Mouse (Mus musculus) heart, embryonic 16.5 days (tissue): ENCODE measurements around the gene Tmem201. TPM values are rescaled to one million over a fixed set of nuclear protein-coding genes. Genes with fewer than 3 reads are reported as not detected.

Source experiments
- ATAC-seq: fragments of 200-750 bp; cut with Nextera tagmentation; replicated peaks from 2 replicates; pipeline ENCODE4 v1.8.0; 2017; ENCODE audit warnings: moderate number of reproducible peaks; ENCODE audit not compliant: insufficient read depth, low FRiP score; ENCODE audit errors: extremely low read depth
- H3K27ac ChIP-seq: fragments of 300-500 bp; sonication (generic); 2 replicates; pipeline ENCODE4 v1.5.1; 2014; ENCODE audit warnings: mild to moderate bottlenecking, low read length, control low read depth, moderate library complexity
- H3K27me3 ChIP-seq: fragments of 300-500 bp; sonication (generic); 2 replicates; pipeline ENCODE4 v1.6.1; 2014; ENCODE audit warnings: low read length, mixed read lengths; ENCODE audit not compliant: control insufficient read depth, insufficient read depth
- H3K36me3 ChIP-seq: fragments of 300-500 bp; sonication (generic); 2 replicates; pipeline ENCODE4 v1.6.1; 2014; ENCODE audit not compliant: control insufficient read depth, insufficient read depth
- H3K4me1 ChIP-seq: fragments of 300-500 bp; sonication (generic); 2 replicates; pipeline ENCODE4 v1.6.1; 2014; ENCODE audit warnings: low read length, mixed read lengths; ENCODE audit not compliant: control insufficient read depth, insufficient read depth
- H3K4me2 ChIP-seq: fragments of 300-500 bp; sonication (generic); 2 replicates; pipeline ENCODE4 v1.6.1; 2014; ENCODE audit warnings: low read depth, mild to moderate bottlenecking, control low read depth, low read length
- H3K4me3 ChIP-seq: fragments of 300-500 bp; sonication (generic); 2 replicates; pipeline ENCODE4 v1.5.1; 2014; ENCODE audit warnings: mild to moderate bottlenecking, control low read depth, low read length
- H3K9ac ChIP-seq: fragments of 300-500 bp; sonication (generic); 2 replicates; pipeline ENCODE4 v1.6.1; 2014; ENCODE audit warnings: low read length, control low read depth
- H3K9me3 ChIP-seq: fragments of 300-500 bp; sonication (generic); replicated peaks from 2 replicates; pipeline ENCODE4 v1.6.1; 2016; ENCODE audit warnings: low read length; ENCODE audit not compliant: control insufficient read depth
- WGBS: fragments of 180-500 bp; shearing (Covaris S2); extraction: QIAGEN DNeasy Blood & Tissue Kit; methylation state at CpG from one replicate; pipeline ENCODE4 v1.1.7; 2014; 5-methylcytosine and 5-hydroxymethylcytosine counted together
- polyA plus RNA-seq: library from polyadenylated mRNA; unstranded; fragments of >200 nt; fragmentation: Nextera tagmentation; extraction: Ambion mirVana; gene quantifications from 2 replicates; pipeline ENCODE4 v1.2.1, GENCODE M21; 2015

The Tmem201 gene
- polyA plus RNA-seq, 1 experiment from 2014 or later: 46.4 TPM

DNA sequence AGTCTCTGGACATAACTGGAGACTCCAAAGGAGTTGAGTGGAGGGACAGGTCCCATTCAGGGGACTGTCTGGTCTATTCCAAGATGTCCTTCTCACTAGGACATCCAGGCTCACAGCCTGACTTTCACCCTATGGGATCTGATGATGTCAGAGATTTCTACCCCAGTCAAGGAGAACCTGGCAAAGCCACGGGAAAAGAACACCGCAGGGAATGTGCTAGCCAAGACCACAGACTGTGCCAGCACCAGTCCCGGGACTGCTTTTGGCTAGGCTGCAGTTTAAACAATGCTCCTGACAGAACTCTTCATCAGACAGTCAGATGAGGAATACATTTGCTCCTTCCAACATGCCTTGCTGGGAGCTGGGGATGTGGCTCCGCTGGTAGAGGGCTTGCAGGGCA lies 37.9 kb downstream of the Tmem201 start:
- H3K9me3 ChIP-seq: no peaks in the 10 kb centered on the region
- H3K27me3 ChIP-seq: 0 out of 2 replicates have a peak, but pooled peaks cover 4% of the 10 kb centered on the region
- H3K27ac ChIP-seq: no peak overlapping the region
- H3K4me2 ChIP-seq: no peak overlapping the region
- H3K4me3 ChIP-seq: no peak overlapping the region
- WGBS: 76% methylated on average over 4 of the region's 4 CpGs
- H3K9ac ChIP-seq: no peak overlapping the region
- ATAC-seq: no peak
- 0 out of 2 replicates have a peak, but pooled peaks cover 16% of the 10 kb centered on the region for H3K4me1 ChIP-seq
- H3K36me3 ChIP-seq: no peaks in the 10 kb centered on the region

DNA sequence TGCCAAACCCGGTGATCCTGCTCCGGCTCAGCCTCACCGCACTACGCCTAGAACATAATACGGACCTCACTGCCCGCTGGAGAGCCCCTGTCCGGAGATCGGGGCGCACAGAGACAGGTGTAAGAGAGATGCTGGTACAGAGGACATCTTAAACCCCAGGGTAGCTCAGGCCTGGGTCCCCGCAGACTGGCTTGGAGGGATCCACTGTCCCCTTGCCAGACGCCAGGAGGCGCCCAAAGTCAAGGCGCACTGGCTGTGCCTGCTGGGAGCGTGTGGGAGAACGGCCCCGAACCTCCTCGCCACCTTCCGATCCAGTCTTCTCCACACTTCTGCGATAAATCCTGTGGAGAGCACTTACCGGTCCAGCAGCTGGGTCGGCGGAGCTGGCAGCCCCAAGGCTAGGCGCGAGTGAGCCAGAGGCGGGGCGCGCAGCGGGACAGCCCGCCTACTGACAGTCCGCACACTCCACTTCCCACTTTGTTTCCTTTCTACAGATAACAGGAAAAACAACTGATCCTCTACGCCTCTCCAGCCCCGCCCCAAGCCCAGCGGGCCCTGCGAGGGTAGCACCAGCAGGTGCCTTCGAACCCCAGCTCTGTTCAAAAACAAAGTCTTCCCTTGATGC lies 39.5 kb downstream of the Tmem201 start:
- peak overlapping the region; percentile 76 for H3K4me2 ChIP-seq
- no peaks in the 10 kb centered on the region for H3K36me3 ChIP-seq
- under 1% methylated on average over 35 of the region's 35 CpGs for WGBS
- H3K9ac ChIP-seq: peak overlapping the region; percentile 62
- peak overlapping the region; percentile 60 for H3K27ac ChIP-seq
- peak overlapping the region; percentile 51 for H3K4me3 ChIP-seq
- H3K27me3 ChIP-seq: 0 out of 2 replicates have a peak, but pooled peaks cover 4% of the 10 kb centered on the region
- ATAC-seq: peak; percentile 66
- 0 out of 2 replicates have a peak, but pooled peaks cover 16% of the 10 kb centered on the region for H3K4me1 ChIP-seq
- no peaks in the 10 kb centered on the region for H3K9me3 ChIP-seq

DNA sequence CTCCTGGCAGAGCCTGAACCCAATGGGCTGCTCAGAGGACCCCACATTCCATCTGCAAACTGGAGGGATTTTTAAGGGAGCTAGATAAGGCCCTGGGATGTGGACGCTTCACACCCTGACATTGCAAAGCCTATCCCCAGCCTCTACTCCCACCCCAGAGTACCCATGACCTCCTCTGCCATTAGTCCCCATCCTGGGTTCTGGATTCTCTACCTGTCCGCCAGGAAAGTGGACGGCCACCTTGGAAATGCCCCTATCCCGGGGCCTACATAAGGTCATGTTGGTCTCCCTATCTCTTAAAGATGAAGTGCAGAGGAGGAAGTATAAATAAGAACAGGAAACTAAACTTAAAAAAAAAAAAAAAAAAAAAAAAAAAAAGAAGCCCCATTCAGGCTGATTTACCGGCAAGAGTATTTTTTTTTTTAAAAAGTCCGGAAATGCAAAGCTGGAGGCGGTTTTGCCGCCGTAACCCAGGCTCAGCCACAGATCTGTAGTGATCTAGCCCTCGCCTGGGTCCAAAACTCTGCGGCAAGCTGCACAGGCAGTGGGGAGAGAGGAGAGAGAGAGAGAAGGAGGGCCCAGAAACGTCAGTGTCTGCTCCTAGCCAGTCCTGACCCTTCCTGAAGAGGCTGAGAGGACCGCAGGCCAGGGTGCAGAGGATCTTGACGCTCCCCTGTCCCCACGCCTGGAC lies 40.2 kb downstream of the Tmem201 start:
- H3K4me3 ChIP-seq: peak overlapping the region; percentile 51
- H3K9ac ChIP-seq: peak overlapping the region; percentile 62
- H3K36me3 ChIP-seq: no peaks in the 10 kb centered on the region
- peak; percentile 14; the same call in 1 of the 2 replicates for ATAC-seq
- whole genome bisulfite sequencing: 22% methylated on average over 15 of the region's 15 CpGs
- H3K4me2 ChIP-seq: peak overlapping the region; percentile 76
- H3K4me1 ChIP-seq: 0 out of 2 replicates have a peak, but pooled peaks cover 13% of the 10 kb centered on the region
- H3K9me3 ChIP-seq: no peaks in the 10 kb centered on the region
- peak overlapping the region; percentile 60 for H3K27ac ChIP-seq
- H3K27me3 ChIP-seq: 0 out of 2 replicates have a peak, but pooled peaks cover 4% of the 10 kb centered on the region

DNA sequence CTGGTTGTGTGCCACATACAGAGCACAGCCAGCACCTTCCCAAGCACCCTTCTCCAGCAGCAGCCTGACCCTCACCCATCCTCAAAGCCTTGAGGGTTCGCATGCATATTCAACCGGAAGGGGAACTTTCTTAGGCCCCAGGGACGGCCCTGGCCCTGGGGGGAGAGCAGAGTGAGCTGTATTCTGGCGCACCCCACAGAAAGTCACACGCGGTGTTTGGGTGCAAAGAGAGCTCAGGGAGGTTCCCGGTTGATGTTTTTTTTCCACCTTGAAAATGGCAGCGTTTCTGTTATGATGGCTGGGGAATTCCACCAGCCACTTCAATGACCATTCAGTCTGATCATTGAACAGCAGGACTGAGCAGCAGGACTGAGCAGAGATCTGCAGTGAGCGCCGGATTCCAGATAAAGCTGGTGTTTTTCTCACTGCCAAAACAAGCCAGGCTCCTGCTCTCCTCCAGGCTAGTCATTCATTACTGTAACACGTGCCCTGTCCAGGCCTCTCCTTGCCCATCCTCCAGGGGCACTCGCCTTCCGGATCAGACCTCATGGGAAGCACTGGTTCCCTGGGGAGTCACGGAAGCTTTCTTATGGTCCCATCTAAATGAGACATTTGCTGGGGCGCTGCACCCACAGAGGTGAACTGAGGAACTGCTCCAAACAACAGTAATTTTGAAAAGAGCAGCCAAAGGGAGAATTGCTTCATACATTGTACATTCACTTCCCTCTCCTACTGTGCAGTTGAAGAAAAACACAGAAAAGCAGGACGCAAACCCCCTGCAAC lies 41.5 kb downstream of the Tmem201 start:
- no peaks in the 10 kb centered on the region for H3K36me3 ChIP-seq
- no peak overlapping the region for H3K27ac ChIP-seq
- H3K27me3 ChIP-seq: 0 out of 2 replicates have a peak, but pooled peaks cover 4% of the 10 kb centered on the region
- peak overlapping the region; percentile 15; the same call in 1 of the 2 replicates for H3K4me3 ChIP-seq
- no peak overlapping the region for H3K9ac ChIP-seq
- 0 out of 2 replicates have a peak, but pooled peaks cover 11% of the 10 kb centered on the region for H3K4me1 ChIP-seq
- no peak for ATAC-seq
- no peaks in the 10 kb centered on the region for H3K9me3 ChIP-seq
- H3K4me2 ChIP-seq: peak overlapping the region; percentile 76
- 26% methylated on average over 16 of the region's 16 CpGs for WGBS

DNA sequence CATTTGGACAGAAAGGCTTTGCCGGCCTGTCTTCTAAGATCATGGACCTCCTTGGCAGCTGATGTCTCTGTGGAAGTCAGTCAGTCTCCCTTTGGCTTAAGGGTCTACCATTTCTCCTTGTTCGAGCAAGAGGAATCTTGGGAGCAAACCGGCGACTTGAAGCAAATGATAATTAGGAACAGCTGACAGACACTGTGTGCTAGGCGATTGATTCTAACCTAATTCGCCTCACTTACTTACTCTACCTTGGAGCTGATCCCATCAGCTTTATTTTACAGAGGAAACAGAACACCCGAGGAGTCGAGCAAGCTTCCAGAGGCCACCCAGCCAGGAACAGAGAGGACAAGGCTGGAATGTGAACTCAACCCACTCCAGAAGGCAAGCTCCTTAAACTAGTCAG lies 46.5 kb downstream of the Tmem201 start:
- H3K4me2 ChIP-seq: no peak overlapping the region
- 0 out of 2 replicates have a peak overlapping the region, but pooled peaks have one; percentile 20 for H3K27ac ChIP-seq
- WGBS: 66% methylated on average over 8 of the region's 8 CpGs

DNA sequence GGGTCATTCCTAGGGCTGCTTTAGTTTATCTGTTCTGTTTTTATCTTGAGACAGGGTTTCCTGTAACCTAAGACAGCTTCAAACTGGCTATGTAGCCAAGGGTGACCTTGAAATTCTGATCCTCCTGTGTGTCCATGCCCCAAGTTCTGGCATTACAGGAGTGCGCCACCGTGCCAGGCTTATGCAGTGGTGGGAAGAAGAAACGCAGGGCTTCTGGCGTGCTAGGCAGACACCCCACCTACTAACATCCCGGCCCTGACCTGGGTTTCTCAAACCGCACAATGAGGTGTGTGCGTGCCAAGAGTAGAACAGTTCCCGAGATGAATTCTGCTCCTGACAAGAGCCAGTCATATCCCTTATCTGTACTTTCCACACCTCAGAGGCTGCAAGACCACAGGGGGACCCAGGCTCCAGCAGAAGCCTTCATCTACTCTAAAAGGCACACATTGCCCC lies 47.0 kb downstream of the Tmem201 start:
- no peaks in the 10 kb centered on the region for H3K27me3 ChIP-seq
- H3K4me2 ChIP-seq: peak overlapping the region; percentile 5; the same call in 1 of the 2 replicates
- 34% methylated on average over 8 of the region's 8 CpGs for WGBS
- peak overlapping the region; percentile 61 for H3K27ac ChIP-seq
- H3K4me1 ChIP-seq: peaks cover 16% of the 10 kb centered on the region
- no peak overlapping the region for H3K4me3 ChIP-seq
- no peaks in the 10 kb centered on the region for H3K9me3 ChIP-seq
- H3K36me3 ChIP-seq: no peaks in the 10 kb centered on the region
- H3K9ac ChIP-seq: peak overlapping the region; percentile 17
- peak; percentile 76 for ATAC-seq

More for the DNA sequence above, 46.5 kb downstream of the Tmem201 start:
- Histone ChIP-seq H3K36me3 (no peaks in the 10 kb centered on the region), H3K9ac (no peak overlapping the region), H3K27me3 (no peaks in the 10 kb centered on the region), H3K4me3 (no peak overlapping the region), H3K9me3 (no peaks in the 10 kb centered on the region), H3K4me1 (peaks cover 20% of the 10 kb centered on the region)
- ATAC-seq: no peak

DNA sequence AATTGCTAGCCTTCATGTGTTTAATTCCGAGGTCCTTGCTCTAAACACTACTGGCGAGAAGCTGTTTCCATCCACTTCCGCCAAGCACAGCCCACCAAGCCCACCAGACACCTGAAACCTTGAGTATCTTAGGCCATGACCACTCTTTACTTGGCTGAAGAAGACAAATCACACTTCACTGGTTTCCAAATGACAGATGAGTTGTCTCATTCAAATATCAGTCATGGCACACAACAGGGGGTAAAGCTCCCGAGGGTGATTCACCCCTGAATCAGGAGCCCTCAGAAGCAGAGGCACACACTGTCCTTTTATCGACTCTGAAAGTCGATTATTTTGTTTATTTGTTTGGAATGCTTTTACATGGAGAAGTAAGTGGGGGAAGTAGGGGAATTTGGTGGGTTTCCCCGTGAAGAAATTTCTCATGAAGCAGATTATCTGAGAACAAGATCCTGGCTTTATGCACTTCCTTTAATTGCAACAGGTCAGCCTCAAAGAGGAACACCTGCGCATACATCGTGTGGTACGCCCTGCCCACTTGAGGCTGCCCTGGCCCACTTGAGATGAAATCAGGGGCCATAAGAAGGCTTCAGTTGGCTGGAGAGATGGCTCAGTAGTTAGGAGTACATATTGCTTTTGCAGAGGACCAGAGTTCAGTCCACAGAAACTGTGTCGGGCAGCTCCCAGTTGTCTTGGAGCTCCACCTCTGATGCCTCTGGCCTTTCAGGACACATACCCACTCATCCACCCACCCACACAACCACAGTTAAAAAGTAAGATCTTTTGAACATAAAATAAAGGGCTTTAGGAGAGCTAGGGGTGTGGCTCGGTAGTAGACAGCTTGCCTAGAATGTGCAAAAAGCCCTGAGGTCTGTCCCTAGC lies 47.8 kb downstream of the Tmem201 start:
- no peaks in the 10 kb centered on the region for H3K36me3 ChIP-seq
- H3K9ac ChIP-seq: peak overlapping the region; percentile 17
- H3K27me3 ChIP-seq: no peaks in the 10 kb centered on the region
- peak overlapping the region; percentile 61 for H3K27ac ChIP-seq
- H3K9me3 ChIP-seq: no peaks in the 10 kb centered on the region
- no peak overlapping the region for H3K4me2 ChIP-seq
- 78% methylated on average over 12 of the region's 12 CpGs for WGBS
- H3K4me3 ChIP-seq: no peak overlapping the region
- ATAC-seq: no peak
- peaks cover 16% of the 10 kb centered on the region for H3K4me1 ChIP-seq

DNA sequence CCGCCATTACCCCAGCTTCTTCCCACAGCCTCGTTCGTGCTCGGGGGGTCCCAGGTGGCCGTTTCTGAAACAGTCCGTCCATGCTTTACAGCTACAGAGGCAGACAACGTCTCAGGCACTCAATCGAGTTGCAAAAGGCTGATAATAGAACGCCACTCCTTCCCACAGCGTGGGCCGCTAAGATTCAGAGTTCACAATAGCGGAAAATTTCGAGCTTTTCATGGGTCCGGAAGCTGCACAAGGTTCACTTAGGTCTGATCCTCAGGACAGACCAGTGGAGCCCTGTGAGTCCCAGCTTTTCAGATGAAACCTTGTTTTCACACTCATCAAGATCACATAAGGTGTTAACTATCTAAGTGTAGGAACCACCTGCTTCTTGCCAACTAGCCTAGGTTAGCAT lies 49.0 kb downstream of the Tmem201 start:
- no peaks in the 10 kb centered on the region for H3K9me3 ChIP-seq
- no peak overlapping the region for H3K4me3 ChIP-seq
- no peak overlapping the region for H3K4me2 ChIP-seq
- no peak overlapping the region for H3K27ac ChIP-seq
- no peaks in the 10 kb centered on the region for H3K27me3 ChIP-seq
- H3K9ac ChIP-seq: no peak overlapping the region
- H3K36me3 ChIP-seq: no peaks in the 10 kb centered on the region
- 82% methylated on average over 14 of the region's 14 CpGs for WGBS
- peaks cover 16% of the 10 kb centered on the region for H3K4me1 ChIP-seq
- no peak for ATAC-seq
